Mouse (Mus musculus) midbrain, embryonic 13.5 days (tissue): ENCODE data around the gene Abca3. TPM values are rescaled to one million over a fixed set of nuclear protein-coding genes. Genes with fewer than 3 reads are reported as not detected.

Experiments
- ATAC-seq: fragments of 200-750 bp; cut with Nextera tagmentation; 2 replicates; pipeline ENCODE4 v1.8.0; 2017; ENCODE audit warnings: mild to moderate bottlenecking, moderate TSS enrichment, moderate library complexity
- H3K27ac ChIP-seq: fragments of 300-500 bp; sonication (generic); 2 replicates; pipeline ENCODE4 v1.5.1; 2015; ENCODE audit warnings: inconsistent platforms, mild to moderate bottlenecking, moderate library complexity
- H3K27me3 ChIP-seq: fragments of 300-500 bp; sonication (generic); 2 replicates; pipeline ENCODE4 v1.6.1; 2015; ENCODE audit warnings: mild to moderate bottlenecking, inconsistent platforms
- H3K36me3 ChIP-seq: fragments of 300-500 bp; sonication (generic); 2 replicates; pipeline ENCODE4 v1.6.1; 2015; ENCODE audit warnings: mild to moderate bottlenecking, inconsistent platforms
- H3K4me1 ChIP-seq: fragments of 300-500 bp; sonication (generic); replicated peaks from 2 replicates; pipeline ENCODE4 v1.6.1; 2015; ENCODE audit warnings: inconsistent platforms
- H3K4me2 ChIP-seq: fragments of 300-500 bp; sonication (generic); replicated peaks from 2 replicates; pipeline ENCODE4 v1.6.1; 2015; ENCODE audit warnings: moderate library complexity, mild to moderate bottlenecking, inconsistent platforms
- H3K4me3 ChIP-seq: fragments of 300-500 bp; sonication (generic); replicated peaks from 2 replicates; pipeline ENCODE4 v1.5.1; 2015; ENCODE audit warnings: mild to moderate bottlenecking, inconsistent platforms
- H3K9ac ChIP-seq: fragments of 300-500 bp; sonication (generic); replicated peaks from 2 replicates; pipeline ENCODE4 v1.6.1; 2015; ENCODE audit warnings: mild to moderate bottlenecking, inconsistent platforms
- H3K9me3 ChIP-seq: fragments of 300-500 bp; sonication (generic); 2 replicates; pipeline ENCODE4 v1.6.1; 2016; ENCODE audit warnings: mild to moderate bottlenecking, inconsistent platforms
- WGBS: fragments of 180-500 bp; shearing (Covaris S2); methylation state at CpG from one replicate; pipeline ENCODE4 v1.1.7; 2015; 5-methylcytosine and 5-hydroxymethylcytosine counted together
- polyA plus RNA-seq: library from polyadenylated mRNA; unstranded; fragments of >200 nt; fragmentation: Nextera tagmentation; extraction: Ambion mirVana; gene quantifications from 2 replicates; pipeline ENCODE4 v1.2.1, GENCODE M21; 2015

The Abca3 gene
- polyA plus RNA-seq: 22.7 and 23.9 TPM in 2 replicates

DNA sequence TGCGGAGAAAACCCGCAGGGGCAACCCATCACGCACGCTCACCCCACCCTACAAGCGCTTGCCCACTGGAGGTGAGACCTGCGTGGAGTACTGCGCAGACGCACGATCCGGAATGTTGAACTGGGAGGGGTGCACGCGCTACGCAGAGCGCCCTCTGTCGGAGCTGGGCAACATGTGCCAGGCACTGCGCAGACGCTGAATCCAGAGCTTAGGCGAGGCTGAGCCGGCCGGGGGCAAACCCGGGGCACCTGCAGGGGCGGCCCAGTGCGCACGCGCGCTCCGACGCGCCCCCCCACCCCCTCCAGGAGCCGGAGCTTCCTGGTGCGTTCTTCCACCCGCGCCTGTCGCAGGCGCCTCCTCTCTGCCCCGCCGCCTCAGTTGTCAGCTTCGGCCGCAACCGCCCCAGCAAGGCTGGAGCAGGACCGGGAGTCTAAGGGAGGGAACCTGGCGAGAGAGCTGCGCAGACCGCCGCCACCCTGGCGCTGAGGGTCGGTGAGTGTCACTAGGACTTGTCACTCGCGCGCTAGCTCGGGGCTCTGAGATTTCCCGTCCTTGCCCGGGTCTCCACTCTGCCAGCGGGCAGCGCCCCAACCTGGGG is at the start of gene Abca3:
TSS of gene Abca3 (plus strand) at position 191 of the 598 bp plus-strand sequence.
- Histone ChIP-seq H3K4me2 (peak within 1 kb of the TSS; percentile 76), H3K9me3 (no peaks in the 10 kb centered on the region), H3K4me3 (peak within 1 kb of the TSS; percentile 84), H3K27me3 (peaks cover 24% of the 10 kb centered on the region), H3K36me3 (no peaks in the 10 kb centered on the region), H3K27ac (peak within 1 kb of the TSS; percentile 80), H3K4me1 (peaks cover 41% of the 10 kb centered on the region), H3K9ac (peak within 1 kb of the TSS; percentile 90)
- peak; percentile 98 for ATAC-seq
- WGBS: under 1% methylated on average over 54 of the region's 55 CpGs

- Histone ChIP-seq H3K36me3 (no peaks in the 10 kb centered on the region), H3K4me3 (no peak overlapping the region), H3K27me3 (no peaks in the 10 kb centered on the region), H3K9me3 (no peaks in the 10 kb centered on the region), H3K4me1 (no peaks in the 10 kb centered on the region), H3K9ac (no peak overlapping the region), H3K4me2 (no peak overlapping the region), H3K27ac (no peak overlapping the region)
- no peak for ATAC-seq
- 53% methylated on average over 4 of the region's 4 CpGs for WGBS
These were observed 44.2 kb upstream of the Abca3 start for GRCm38 (mm10) chr17:24307500-24307899.

DNA sequence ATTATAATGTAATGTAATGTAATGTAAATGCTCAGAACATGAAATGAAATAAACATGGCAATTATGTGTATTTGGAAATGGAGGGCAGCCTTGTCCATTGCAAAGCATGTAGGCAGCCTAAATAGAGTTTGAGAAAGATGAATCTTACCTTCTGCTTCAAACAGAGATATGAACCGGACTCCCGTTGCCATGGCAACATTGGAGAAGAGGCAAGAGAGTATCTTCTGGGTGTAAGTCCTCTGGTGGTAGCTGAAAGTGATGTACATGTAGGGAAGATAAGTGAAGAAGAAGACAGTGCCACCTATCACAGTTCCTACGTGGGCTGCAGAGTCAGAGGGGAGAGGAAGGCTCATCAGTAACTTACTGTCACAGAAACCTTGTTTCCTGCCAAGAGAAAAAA is 30.9 kb upstream of the Abca3 start:
- Histone ChIP-seq H3K36me3 (no peaks in the 10 kb centered on the region), H3K9ac (no peak overlapping the region), H3K4me3 (no peak overlapping the region), H3K9me3 (no peaks in the 10 kb centered on the region; the same call in 1 of the 2 replicates), H3K27me3 (no peaks in the 10 kb centered on the region), H3K4me2 (no peak overlapping the region), H3K27ac (no peak overlapping the region), H3K4me1 (no peaks in the 10 kb centered on the region)
- 89% methylated on average over 3 of the region's 3 CpGs for WGBS
- no peak for ATAC-seq

GRCm38 (mm10) chr17:24325051-24325450 is 26.7 kb upstream of the Abca3 start:
- H3K4me3 ChIP-seq: no peak overlapping the region
- WGBS: 83% methylated on average over 10 of the region's 10 CpGs
- no peak overlapping the region for H3K9ac ChIP-seq
- H3K4me2 ChIP-seq: no peak overlapping the region
- no peaks in the 10 kb centered on the region for H3K27me3 ChIP-seq
- no peaks in the 10 kb centered on the region for H3K4me1 ChIP-seq
- ATAC-seq: no peak
- H3K36me3 ChIP-seq: no peaks in the 10 kb centered on the region
- no peak overlapping the region for H3K27ac ChIP-seq
- H3K9me3 ChIP-seq: no peaks in the 10 kb centered on the region; the same call in 1 of the 2 replicates

DNA sequence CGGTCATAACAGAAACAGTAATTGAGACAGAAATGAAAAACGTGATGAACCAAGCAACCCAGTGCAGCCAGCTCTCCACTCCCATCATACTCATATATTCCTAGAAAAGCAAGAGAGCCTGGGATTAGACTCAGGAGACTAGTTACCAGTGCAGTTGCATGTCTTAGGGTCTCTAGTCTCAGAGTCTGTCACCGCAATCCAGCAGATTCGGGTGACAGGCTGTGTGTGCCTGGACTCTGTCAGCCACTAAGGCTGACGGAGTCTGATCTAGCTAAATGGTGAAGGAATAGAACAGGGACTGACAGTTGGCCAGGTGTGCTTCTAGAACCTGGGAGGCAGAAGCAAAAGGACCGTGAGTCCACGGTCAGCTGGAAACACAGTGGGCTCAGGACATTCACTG is 24.1 kb upstream of the Abca3 start:
- Histone ChIP-seq H3K9ac (no peak overlapping the region), H3K27me3 (no peaks in the 10 kb centered on the region), H3K9me3 (no peaks in the 10 kb centered on the region), H3K4me1 (no peaks in the 10 kb centered on the region), H3K4me2 (no peak overlapping the region), H3K27ac (no peak overlapping the region), H3K4me3 (no peak overlapping the region), H3K36me3 (no peaks in the 10 kb centered on the region)
- no peak for ATAC-seq
- 84% methylated on average over 7 of the region's 7 CpGs for WGBS

- WGBS: 90% methylated on average over 8 of the region's 8 CpGs
- no peak overlapping the region for H3K4me2 ChIP-seq
- H3K9me3 ChIP-seq: no peaks in the 10 kb centered on the region
- no peak overlapping the region for H3K27ac ChIP-seq
- ATAC-seq: no peak
- no peaks in the 10 kb centered on the region for H3K36me3 ChIP-seq
- peaks cover 6% of the 10 kb centered on the region; the same call in 1 of the 2 replicates for H3K27me3 ChIP-seq
- H3K4me1 ChIP-seq: no peaks in the 10 kb centered on the region
- no peak overlapping the region for H3K4me3 ChIP-seq
- H3K9ac ChIP-seq: no peak overlapping the region
These were observed 7.1 kb upstream of the Abca3 start for GRCm38 (mm10) chr17:24344672-24345071.

DNA sequence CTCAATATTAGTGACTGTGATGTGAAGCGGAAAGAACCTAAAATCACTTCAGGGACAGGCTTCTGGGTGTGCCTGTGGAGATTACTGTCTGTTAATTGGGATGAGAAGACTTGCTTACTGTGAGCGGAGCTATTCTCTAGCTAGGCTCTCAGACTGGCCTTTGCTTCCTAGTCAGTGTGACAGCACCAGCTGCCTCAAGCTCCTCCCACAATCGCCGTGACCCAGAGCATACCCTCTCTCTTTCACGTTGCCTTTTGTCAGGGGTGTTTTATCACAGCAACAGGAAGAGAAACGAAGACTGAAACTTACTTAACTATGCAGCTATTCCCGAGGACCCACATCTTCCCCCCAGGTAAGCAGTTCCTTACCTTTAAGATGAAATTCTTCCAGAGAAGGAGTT is 4.9 kb upstream of the Abca3 start:
- peaks cover 10% of the 10 kb centered on the region for H3K4me1 ChIP-seq
- no peak overlapping the region for H3K27ac ChIP-seq
- WGBS: 56% methylated on average over 7 of the region's 7 CpGs
- H3K4me3 ChIP-seq: no peak overlapping the region
- no peak overlapping the region for H3K9ac ChIP-seq
- no peaks in the 10 kb centered on the region for H3K36me3 ChIP-seq
- peaks cover 24% of the 10 kb centered on the region for H3K27me3 ChIP-seq
- no peak overlapping the region for H3K4me2 ChIP-seq
- no peaks in the 10 kb centered on the region for H3K9me3 ChIP-seq
- ATAC-seq: no peak

GRCm38 (mm10) chr17:24349176-24349575 is 2.6 kb upstream of the Abca3 start:
- no peaks in the 10 kb centered on the region for H3K36me3 ChIP-seq
- no peaks in the 10 kb centered on the region for H3K9me3 ChIP-seq
- H3K4me2 ChIP-seq: no peak overlapping the region
- H3K4me1 ChIP-seq: peaks cover 28% of the 10 kb centered on the region
- no peak overlapping the region for H3K27ac ChIP-seq
- no peak for ATAC-seq
- H3K9ac ChIP-seq: no peak overlapping the region
- peaks cover 24% of the 10 kb centered on the region for H3K27me3 ChIP-seq
- 62% methylated on average over 2 of the region's 2 CpGs for WGBS
- no peak overlapping the region for H3K4me3 ChIP-seq

DNA sequence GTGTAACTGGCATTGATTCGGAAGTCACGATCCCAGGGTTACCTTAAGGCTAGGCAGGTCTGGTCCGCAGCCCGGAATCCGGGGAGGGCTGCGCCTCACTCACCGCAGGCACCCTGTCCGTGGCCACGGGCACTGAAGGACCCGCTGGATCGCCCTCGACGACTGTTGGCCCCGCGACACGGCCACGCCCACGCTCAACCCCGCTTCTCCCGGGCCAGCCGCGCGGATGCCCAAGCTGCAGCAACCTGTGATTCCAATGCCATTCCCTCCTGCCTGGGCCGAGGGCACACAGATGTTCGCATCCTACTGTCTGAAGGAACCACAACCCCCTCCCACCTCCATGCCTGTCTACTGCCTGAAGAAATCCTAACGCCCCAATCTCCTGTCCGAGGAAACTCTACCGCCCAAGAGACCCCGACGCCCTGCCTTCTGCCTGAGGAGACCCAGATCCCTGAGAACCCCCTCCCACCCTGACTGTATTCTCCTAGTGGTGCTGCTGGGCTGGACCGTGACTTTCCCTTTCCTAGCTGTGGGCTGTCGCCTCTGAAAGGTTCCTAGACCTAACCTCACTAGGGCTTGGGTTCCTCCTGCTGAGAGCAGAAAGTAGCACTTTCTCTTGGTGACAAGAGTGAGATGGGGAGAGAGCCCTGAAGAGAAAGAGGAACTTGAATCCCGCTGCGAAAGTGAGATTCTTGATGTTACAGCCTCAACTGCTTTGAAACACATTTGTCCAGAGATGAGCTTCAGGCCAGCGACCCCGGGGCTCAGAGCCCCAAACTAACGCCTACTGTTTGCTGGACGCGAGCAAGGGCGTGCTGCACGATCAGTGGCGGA is 607 bp upstream of the Abca3 start, which contains the start of gene Abca17:
TSS of gene Abca17 (minus strand) at position 143 of the 834 bp plus-strand sequence.
- ATAC-seq: peak; percentile 37
- Histone ChIP-seq H3K4me3 (peak within 1 kb of the TSS; percentile 84), H3K4me1 (peaks cover 40% of the 10 kb centered on the region), H3K27me3 (peaks cover 24% of the 10 kb centered on the region), H3K9me3 (no peaks in the 10 kb centered on the region), H3K36me3 (no peaks in the 10 kb centered on the region), H3K27ac (peak within 1 kb of the TSS; percentile 80), H3K9ac (peak within 1 kb of the TSS; percentile 90), H3K4me2 (peak within 1 kb of the TSS; percentile 76)
- 5% methylated on average over 42 of the region's 42 CpGs for WGBS

GRCm38 (mm10) chr17:24352370-24353194 is 832 bp downstream of the Abca3 start:
- H3K27me3 ChIP-seq: peaks cover 24% of the 10 kb centered on the region
- peak overlapping the region; percentile 84 for H3K4me3 ChIP-seq
- H3K4me2 ChIP-seq: peak overlapping the region; percentile 76
- no peaks in the 10 kb centered on the region for H3K9me3 ChIP-seq
- H3K4me1 ChIP-seq: peaks cover 41% of the 10 kb centered on the region
- peak overlapping the region; percentile 90 for H3K9ac ChIP-seq
- 2% methylated on average over 36 of the region's 36 CpGs for WGBS
- no peak; the same call in 1 of the 2 replicates for ATAC-seq
- H3K27ac ChIP-seq: peak overlapping the region; percentile 80
- H3K36me3 ChIP-seq: no peaks in the 10 kb centered on the region

DNA sequence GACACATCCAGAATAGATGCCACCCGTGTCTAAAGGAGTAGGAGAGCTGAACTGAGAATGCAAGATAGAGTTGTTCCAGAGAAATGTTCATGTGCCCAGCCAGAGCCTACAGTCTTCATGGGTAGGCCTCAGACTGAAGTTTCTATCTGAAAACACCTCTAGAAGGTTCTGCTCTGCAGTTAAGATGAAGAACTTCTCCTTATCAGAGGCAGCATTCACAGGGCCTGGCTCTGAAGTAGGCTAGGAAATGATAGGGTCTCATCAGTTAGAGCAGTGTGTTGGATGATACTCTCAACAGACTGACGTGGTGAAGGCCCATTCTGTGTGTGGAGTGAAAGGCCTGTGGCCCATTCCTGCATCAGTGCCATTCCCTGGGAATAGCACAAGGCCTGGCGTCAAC is 2.2 kb downstream of the Abca3 start:
- no peak for ATAC-seq
- WGBS: 91% methylated on average over 3 of the region's 3 CpGs
- no peak overlapping the region for H3K4me2 ChIP-seq
- no peaks in the 10 kb centered on the region for H3K9me3 ChIP-seq
- no peak overlapping the region for H3K9ac ChIP-seq
- peaks cover 41% of the 10 kb centered on the region for H3K4me1 ChIP-seq
- no peak overlapping the region for H3K27ac ChIP-seq
- H3K4me3 ChIP-seq: no peak overlapping the region
- H3K36me3 ChIP-seq: peaks cover 4% of the 10 kb centered on the region; the same call in 1 of the 2 replicates
- peaks cover 23% of the 10 kb centered on the region for H3K27me3 ChIP-seq
